Mouse (Mus musculus): ENCODE measurements around the gene Socs2. TPM values are rescaled to one million over a fixed set of nuclear protein-coding genes. Genes with fewer than 3 reads are reported as not detected.

The Socs2 gene
- polyA plus RNA-seq, 1 experiment from 2014 or later, result 1.1 TPM

- H3K36me3 ChIP-seq (ENCODE audit: inconsistent target), result no peaks in the 10 kb centered on the region
- H3K4me3 ChIP-seq (ENCODE audit: inconsistent target), result no peak overlapping the region
- 96% methylated on average over 5 of the region's 5 CpGs for WGBS (ENCODE audit: missing documents)
- no peaks in the 10 kb centered on the region for H3K79me2 ChIP-seq (ENCODE audit: inconsistent target)
- no peak overlapping the region for H3K27ac ChIP-seq
Measured at GRCm38 (mm10) chr10:95360048-95360447, 56.9 kb downstream of the Socs2 start.

GRCm38 (mm10) chr10:95357721-95358120, 59.3 kb downstream of the Socs2 start:
- H3K79me2 ChIP-seq (ENCODE audit: inconsistent target), result no peaks in the 10 kb centered on the region
- WGBS (ENCODE audit: missing documents), result 100% methylated on average over 1 of the region's 3 CpGs
- H3K36me3 ChIP-seq (ENCODE audit: inconsistent target), result no peaks in the 10 kb centered on the region
- H3K27ac ChIP-seq, result no peak overlapping the region
- no peak overlapping the region for H3K4me3 ChIP-seq (ENCODE audit: inconsistent target)

GRCm38 (mm10) chr10:95356711-95357110, 60.3 kb downstream of the Socs2 start:
- no peak overlapping the region for H3K4me3 ChIP-seq (ENCODE audit: inconsistent target)
- no peaks in the 10 kb centered on the region for H3K79me2 ChIP-seq (ENCODE audit: inconsistent target)
- H3K36me3 ChIP-seq (ENCODE audit: inconsistent target), result no peaks in the 10 kb centered on the region
- H3K27ac ChIP-seq, result no peak overlapping the region
- 93% methylated on average over 7 of the region's 7 CpGs for WGBS (ENCODE audit: missing documents)

- H3K4me3 ChIP-seq (ENCODE audit: inconsistent target), result no peak overlapping the region
- 87% methylated on average over 6 of the region's 6 CpGs for WGBS (ENCODE audit: missing documents)
- no peaks in the 10 kb centered on the region for H3K36me3 ChIP-seq (ENCODE audit: inconsistent target)
- H3K27ac ChIP-seq, result no peak overlapping the region
- no peaks in the 10 kb centered on the region for H3K79me2 ChIP-seq (ENCODE audit: inconsistent target)
Measured at GRCm38 (mm10) chr10:95355678-95356268, 61.2 kb downstream of the Socs2 start.

GRCm38 (mm10) chr10:95354673-95355072, 62.3 kb downstream of the Socs2 start:
- Histone ChIP-seq H3K27ac (no peak overlapping the region), H3K36me3 (ENCODE audit: inconsistent target) (no peaks in the 10 kb centered on the region), H3K4me3 (ENCODE audit: inconsistent target) (no peak overlapping the region), H3K79me2 (ENCODE audit: inconsistent target) (no peaks in the 10 kb centered on the region)

GRCm38 (mm10) chr10:95354047-95354446, 62.9 kb downstream of the Socs2 start:
- Histone ChIP-seq H3K27ac (no peak overlapping the region), H3K4me3 (ENCODE audit: inconsistent target) (no peak overlapping the region), H3K79me2 (ENCODE audit: inconsistent target) (no peaks in the 10 kb centered on the region), H3K36me3 (ENCODE audit: inconsistent target) (no peaks in the 10 kb centered on the region)
- WGBS (ENCODE audit: missing documents), result 98% methylated on average over 6 of the region's 6 CpGs

GRCm38 (mm10) chr10:95348457-95348856, 68.5 kb downstream of the Socs2 start:
- 98% methylated on average over 3 of the region's 3 CpGs for whole genome bisulfite sequencing (ENCODE audit: missing documents)

GRCm38 (mm10) chr10:95347776-95348175, 69.2 kb downstream of the Socs2 start:
- no peak overlapping the region for H3K27ac ChIP-seq
- WGBS (ENCODE audit: missing documents), result 94% methylated on average over 3 of the region's 3 CpGs
- no peaks in the 10 kb centered on the region for H3K36me3 ChIP-seq (ENCODE audit: inconsistent target)
- H3K79me2 ChIP-seq (ENCODE audit: inconsistent target), result no peaks in the 10 kb centered on the region
- H3K4me3 ChIP-seq (ENCODE audit: inconsistent target), result no peak overlapping the region

More at GRCm38 (mm10) chr10:95348457-95348856, 68.5 kb downstream of the Socs2 start:
- Histone ChIP-seq H3K79me2 (ENCODE audit: inconsistent target) (no peaks in the 10 kb centered on the region), H3K27ac (no peak overlapping the region), H3K36me3 (ENCODE audit: inconsistent target) (no peaks in the 10 kb centered on the region), H3K4me3 (ENCODE audit: inconsistent target) (no peak overlapping the region)

- Histone ChIP-seq H3K79me2 (ENCODE audit: inconsistent target) (no peaks in the 10 kb centered on the region), H3K27ac (no peak overlapping the region), H3K36me3 (ENCODE audit: inconsistent target) (no peaks in the 10 kb centered on the region), H3K4me3 (ENCODE audit: inconsistent target) (no peak overlapping the region)
- WGBS (ENCODE audit: missing documents), result 96% methylated on average over 10 of the region's 10 CpGs
Measured at GRCm38 (mm10) chr10:95342833-95343590, 74.0 kb downstream of the Socs2 start.

GRCm38 (mm10) chr10:95340676-95341075, 76.3 kb downstream of the Socs2 start:
- no peak overlapping the region for H3K4me3 ChIP-seq (ENCODE audit: inconsistent target)
- WGBS (ENCODE audit: missing documents), result 96% methylated on average over 4 of the region's 4 CpGs
- H3K27ac ChIP-seq, result no peak overlapping the region
- no peaks in the 10 kb centered on the region for H3K36me3 ChIP-seq (ENCODE audit: inconsistent target)
- no peaks in the 10 kb centered on the region for H3K79me2 ChIP-seq (ENCODE audit: inconsistent target)

GRCm38 (mm10) chr10:95337589-95337988, 79.4 kb downstream of the Socs2 start:
- no peaks in the 10 kb centered on the region for H3K36me3 ChIP-seq (ENCODE audit: inconsistent target)
- no peak overlapping the region for H3K4me3 ChIP-seq (ENCODE audit: inconsistent target)
- WGBS (ENCODE audit: missing documents), result 90% methylated on average over 4 of the region's 5 CpGs
- H3K79me2 ChIP-seq (ENCODE audit: inconsistent target), result no peaks in the 10 kb centered on the region
- no peak overlapping the region for H3K27ac ChIP-seq

- Histone ChIP-seq H3K79me2 (ENCODE audit: inconsistent target) (no peaks in the 10 kb centered on the region), H3K27ac (no peak overlapping the region), H3K4me3 (ENCODE audit: inconsistent target) (no peak overlapping the region), H3K36me3 (ENCODE audit: inconsistent target) (no peaks in the 10 kb centered on the region)
- 64% methylated on average over 4 of the region's 4 CpGs for WGBS (ENCODE audit: missing documents)
Measured at GRCm38 (mm10) chr10:95336781-95337544, 80.0 kb downstream of the Socs2 start.

Data from macrophage (primary cell).